Mouse (Mus musculus): Measurements from ENCODE around the gene Grhl1. TPM values are rescaled to one million over a fixed set of nuclear protein-coding genes. Genes with fewer than 3 reads are reported as not detected.

The Grhl1 gene
- polyA plus RNA-seq, 1 experiment from 2014 or later, result 2.8 TPM

- whole genome bisulfite sequencing, result 60% methylated on average over 10 of the region's 10 CpGs
- Histone ChIP-seq H3K4me1 (ENCODE audit: insufficient read depth, low read length) (no peaks in the 10 kb centered on the region), H3K27me3 (ENCODE audit: insufficient read depth, low read length) (no peaks in the 10 kb centered on the region), H3K27ac (ENCODE audit: low read length) (no peak overlapping the region), H3K36me3 (ENCODE audit: insufficient read depth, low read length) (no peaks in the 10 kb centered on the region), H3K4me3 (ENCODE audit: low read length) (no peak overlapping the region), H3K9me3 (ENCODE audit: low read length) (no peaks in the 10 kb centered on the region), H3K9ac (replicated peaks; ENCODE audit: low read length) (no peak overlapping the region), H3K4me2 (replicated peaks; ENCODE audit: low read depth, low read length) (no peak overlapping the region)
- ATAC-seq (ENCODE audit: low FRiP score, low TSS enrichment), result no peak
These were observed 34.1 kb downstream of the Grhl1 start for GRCm38 (mm10) chr12:24606166-24606565.

GRCm38 (mm10) chr12:24612591-24612990 is 40.5 kb downstream of the Grhl1 start:
- Histone ChIP-seq H3K27me3 (ENCODE audit: insufficient read depth, low read length) (no peaks in the 10 kb centered on the region), H3K36me3 (ENCODE audit: insufficient read depth, low read length) (peaks cover 3% of the 10 kb centered on the region; the same call in 1 of the 2 replicates), H3K4me3 (ENCODE audit: low read length) (no peak overlapping the region), H3K27ac (ENCODE audit: low read length) (no peak overlapping the region), H3K4me1 (ENCODE audit: insufficient read depth, low read length) (no peaks in the 10 kb centered on the region), H3K9me3 (ENCODE audit: low read length) (no peaks in the 10 kb centered on the region), H3K9ac (replicated peaks; ENCODE audit: low read length) (no peak overlapping the region), H3K4me2 (replicated peaks; ENCODE audit: low read depth, low read length) (no peak overlapping the region)
- WGBS, result 39% methylated on average over 6 of the region's 6 CpGs
- ATAC-seq (ENCODE audit: low FRiP score, low TSS enrichment), result no peak

GRCm38 (mm10) chr12:24614452-24615075 is 42.5 kb downstream of the Grhl1 start:
- ATAC-seq (ENCODE audit: low FRiP score, low TSS enrichment), result no peak
- no peak overlapping the region for H3K9ac ChIP-seq (replicated peaks; ENCODE audit: low read length)
- H3K4me1 ChIP-seq (ENCODE audit: insufficient read depth, low read length), result no peaks in the 10 kb centered on the region
- H3K4me2 ChIP-seq (replicated peaks; ENCODE audit: low read depth, low read length), result no peak overlapping the region
- no peak overlapping the region for H3K27ac ChIP-seq (ENCODE audit: low read length)
- H3K4me3 ChIP-seq (ENCODE audit: low read length), result no peak overlapping the region
- no peaks in the 10 kb centered on the region for H3K9me3 ChIP-seq (ENCODE audit: low read length)
- 83% methylated on average over 17 of the region's 17 CpGs for WGBS
- H3K27me3 ChIP-seq (ENCODE audit: insufficient read depth, low read length), result no peaks in the 10 kb centered on the region
- H3K36me3 ChIP-seq (ENCODE audit: insufficient read depth, low read length), result peaks cover 3% of the 10 kb centered on the region; the same call in 1 of the 2 replicates

GRCm38 (mm10) chr12:24615140-24615539 is 43.1 kb downstream of the Grhl1 start:
- H3K27ac ChIP-seq (ENCODE audit: low read length), result no peak overlapping the region
- WGBS, result 45% methylated on average over 3 of the region's 3 CpGs
- H3K4me3 ChIP-seq (ENCODE audit: low read length), result no peak overlapping the region
- H3K4me2 ChIP-seq (replicated peaks; ENCODE audit: low read depth, low read length), result no peak overlapping the region
- ATAC-seq (ENCODE audit: low FRiP score, low TSS enrichment), result no peak
- H3K36me3 ChIP-seq (ENCODE audit: insufficient read depth, low read length), result peaks cover 3% of the 10 kb centered on the region; the same call in 1 of the 2 replicates
- H3K9me3 ChIP-seq (ENCODE audit: low read length), result no peaks in the 10 kb centered on the region
- no peaks in the 10 kb centered on the region for H3K27me3 ChIP-seq (ENCODE audit: insufficient read depth, low read length)
- H3K4me1 ChIP-seq (ENCODE audit: insufficient read depth, low read length), result no peaks in the 10 kb centered on the region
- no peak overlapping the region for H3K9ac ChIP-seq (replicated peaks; ENCODE audit: low read length)

GRCm38 (mm10) chr12:24619436-24619835 is 47.4 kb downstream of the Grhl1 start:
- ATAC-seq (ENCODE audit: low FRiP score, low TSS enrichment), result no peak

GRCm38 (mm10) chr12:24623486-24624251 is 51.6 kb downstream of the Grhl1 start:
- H3K9ac ChIP-seq (replicated peaks; ENCODE audit: low read length), result no peak overlapping the region
- H3K9me3 ChIP-seq (ENCODE audit: low read length), result no peaks in the 10 kb centered on the region
- no peaks in the 10 kb centered on the region for H3K27me3 ChIP-seq (ENCODE audit: insufficient read depth, low read length)
- H3K27ac ChIP-seq (ENCODE audit: low read length), result no peak overlapping the region
- no peaks in the 10 kb centered on the region for H3K4me1 ChIP-seq (ENCODE audit: insufficient read depth, low read length)
- no peak overlapping the region for H3K4me3 ChIP-seq (ENCODE audit: low read length)
- H3K4me2 ChIP-seq (replicated peaks; ENCODE audit: low read depth, low read length), result no peak overlapping the region
- 75% methylated on average over 12 of the region's 12 CpGs for WGBS
- no peaks in the 10 kb centered on the region for H3K36me3 ChIP-seq (ENCODE audit: insufficient read depth, low read length)
- no peak for ATAC-seq (ENCODE audit: low FRiP score, low TSS enrichment)

More at GRCm38 (mm10) chr12:24619436-24619835, 47.4 kb downstream of the Grhl1 start:
- no peak overlapping the region for H3K27ac ChIP-seq (ENCODE audit: low read length)
- H3K4me3 ChIP-seq (ENCODE audit: low read length), result no peak overlapping the region
- H3K9ac ChIP-seq (replicated peaks; ENCODE audit: low read length), result no peak overlapping the region
- no peaks in the 10 kb centered on the region for H3K36me3 ChIP-seq (ENCODE audit: insufficient read depth, low read length)
- no peaks in the 10 kb centered on the region for H3K4me1 ChIP-seq (ENCODE audit: insufficient read depth, low read length)
- H3K9me3 ChIP-seq (ENCODE audit: low read length), result no peaks in the 10 kb centered on the region
- no peaks in the 10 kb centered on the region for H3K27me3 ChIP-seq (ENCODE audit: insufficient read depth, low read length)
- no peak overlapping the region for H3K4me2 ChIP-seq (replicated peaks; ENCODE audit: low read depth, low read length)
- 81% methylated on average over 4 of the region's 4 CpGs for WGBS

- H3K9ac ChIP-seq (replicated peaks; ENCODE audit: low read length), result no peak overlapping the region
- H3K27me3 ChIP-seq (ENCODE audit: insufficient read depth, low read length), result no peaks in the 10 kb centered on the region
- H3K9me3 ChIP-seq (ENCODE audit: low read length), result no peaks in the 10 kb centered on the region
- no peak overlapping the region for H3K27ac ChIP-seq (ENCODE audit: low read length)
- H3K36me3 ChIP-seq (ENCODE audit: insufficient read depth, low read length), result no peaks in the 10 kb centered on the region
- no peak for ATAC-seq (ENCODE audit: low FRiP score, low TSS enrichment)
- no peaks in the 10 kb centered on the region for H3K4me1 ChIP-seq (ENCODE audit: insufficient read depth, low read length)
- 85% methylated on average over 5 of the region's 5 CpGs for WGBS
- no peak overlapping the region for H3K4me3 ChIP-seq (ENCODE audit: low read length)
- no peak overlapping the region for H3K4me2 ChIP-seq (replicated peaks; ENCODE audit: low read depth, low read length)
These were observed 54.3 kb downstream of the Grhl1 start for GRCm38 (mm10) chr12:24626401-24626800.

GRCm38 (mm10) chr12:24627215-24627614 is 55.1 kb downstream of the Grhl1 start:
- Histone ChIP-seq H3K4me2 (replicated peaks; ENCODE audit: low read depth, low read length) (no peak overlapping the region), H3K27ac (ENCODE audit: low read length) (no peak overlapping the region), H3K9me3 (ENCODE audit: low read length) (no peaks in the 10 kb centered on the region), H3K4me3 (ENCODE audit: low read length) (no peak overlapping the region), H3K9ac (replicated peaks; ENCODE audit: low read length) (no peak overlapping the region), H3K27me3 (ENCODE audit: insufficient read depth, low read length) (no peaks in the 10 kb centered on the region), H3K36me3 (ENCODE audit: insufficient read depth, low read length) (no peaks in the 10 kb centered on the region), H3K4me1 (ENCODE audit: insufficient read depth, low read length) (no peaks in the 10 kb centered on the region)
- ATAC-seq (ENCODE audit: low FRiP score, low TSS enrichment), result 0 out of 2 replicates have a peak, but pooled peaks have one; percentile 13
- WGBS, result 65% methylated on average over 3 of the region's 3 CpGs

GRCm38 (mm10) chr12:24630220-24630619 is 58.1 kb downstream of the Grhl1 start:
- H3K27me3 ChIP-seq (ENCODE audit: insufficient read depth, low read length), result no peaks in the 10 kb centered on the region
- peak; percentile 16; the same call in 1 of the 2 replicates for ATAC-seq (ENCODE audit: low FRiP score, low TSS enrichment)
- H3K4me2 ChIP-seq (replicated peaks; ENCODE audit: low read depth, low read length), result no peak overlapping the region
- no peak overlapping the region for H3K9ac ChIP-seq (replicated peaks; ENCODE audit: low read length)
- H3K4me3 ChIP-seq (ENCODE audit: low read length), result no peak overlapping the region
- 70% methylated on average over 1 of the region's 1 CpGs for WGBS
- H3K4me1 ChIP-seq (ENCODE audit: insufficient read depth, low read length), result 0 out of 2 replicates have a peak, but pooled peaks cover 2% of the 10 kb centered on the region
- no peaks in the 10 kb centered on the region for H3K36me3 ChIP-seq (ENCODE audit: insufficient read depth, low read length)
- H3K9me3 ChIP-seq (ENCODE audit: low read length), result no peaks in the 10 kb centered on the region
- no peak overlapping the region for H3K27ac ChIP-seq (ENCODE audit: low read length)

- no peak overlapping the region for H3K4me3 ChIP-seq (ENCODE audit: low read length)
- no peak overlapping the region for H3K4me2 ChIP-seq (replicated peaks; ENCODE audit: low read depth, low read length)
- H3K27ac ChIP-seq (ENCODE audit: low read length), result no peak overlapping the region
- H3K9ac ChIP-seq (replicated peaks; ENCODE audit: low read length), result no peak overlapping the region
- H3K4me1 ChIP-seq (ENCODE audit: insufficient read depth, low read length), result 0 out of 2 replicates have a peak, but pooled peaks cover 2% of the 10 kb centered on the region
- WGBS, result 74% methylated on average over 4 of the region's 4 CpGs
- no peaks in the 10 kb centered on the region for H3K9me3 ChIP-seq (ENCODE audit: low read length)
- no peaks in the 10 kb centered on the region for H3K36me3 ChIP-seq (ENCODE audit: insufficient read depth, low read length)
- no peak for ATAC-seq (ENCODE audit: low FRiP score, low TSS enrichment)
- H3K27me3 ChIP-seq (ENCODE audit: insufficient read depth, low read length), result no peaks in the 10 kb centered on the region
These were observed 60.3 kb downstream of the Grhl1 start for GRCm38 (mm10) chr12:24632404-24632803.

Measured in kidney, embryonic 16.5 days (tissue).